Mouse (Mus musculus): ENCODE results near the gene Gm4491. TPM values are rescaled to one million over a fixed set of nuclear protein-coding genes. Genes with fewer than 3 reads are reported as not detected.

Gene Gm4491
- total RNA-seq (2023): not detected

DNA sequence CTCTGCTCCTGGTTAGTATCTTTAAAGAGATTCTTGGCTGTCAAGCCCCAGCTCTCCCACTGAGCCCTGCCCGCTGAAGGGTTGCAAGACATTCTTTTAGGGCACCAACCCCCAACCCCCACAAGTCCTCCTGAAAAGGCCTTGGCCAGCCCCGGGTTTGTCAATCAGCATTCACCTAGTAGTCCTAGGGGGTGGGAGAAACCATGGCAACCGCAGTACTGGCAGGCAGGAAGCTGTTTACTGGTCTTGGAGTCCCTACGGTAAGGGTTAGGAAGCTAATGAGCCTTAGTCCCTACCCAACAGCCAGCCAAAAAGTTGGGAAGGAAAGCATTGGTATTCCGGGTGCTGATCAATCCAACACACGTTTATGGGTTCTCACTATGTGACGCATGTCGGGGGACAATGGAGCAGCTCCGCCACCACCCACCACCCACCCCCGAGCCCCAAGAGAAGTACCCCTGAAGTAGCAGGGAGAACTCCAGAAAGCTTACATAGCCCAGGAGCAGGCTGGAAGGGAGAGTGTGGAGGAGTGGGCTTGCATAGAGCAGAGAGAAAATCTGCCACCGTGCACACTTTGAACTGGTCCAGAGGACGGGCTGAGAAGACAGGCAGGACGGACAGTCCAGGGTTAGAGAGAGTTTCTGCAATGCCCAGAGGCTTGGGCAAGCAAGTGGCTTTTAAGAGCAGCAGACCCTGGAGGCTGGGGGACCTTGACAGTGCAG lies at the start of gene Gm4491:
Gene Gm4491, minus strand, starts transcription at position 61 of the 722 bp plus-strand sequence.

DNA sequence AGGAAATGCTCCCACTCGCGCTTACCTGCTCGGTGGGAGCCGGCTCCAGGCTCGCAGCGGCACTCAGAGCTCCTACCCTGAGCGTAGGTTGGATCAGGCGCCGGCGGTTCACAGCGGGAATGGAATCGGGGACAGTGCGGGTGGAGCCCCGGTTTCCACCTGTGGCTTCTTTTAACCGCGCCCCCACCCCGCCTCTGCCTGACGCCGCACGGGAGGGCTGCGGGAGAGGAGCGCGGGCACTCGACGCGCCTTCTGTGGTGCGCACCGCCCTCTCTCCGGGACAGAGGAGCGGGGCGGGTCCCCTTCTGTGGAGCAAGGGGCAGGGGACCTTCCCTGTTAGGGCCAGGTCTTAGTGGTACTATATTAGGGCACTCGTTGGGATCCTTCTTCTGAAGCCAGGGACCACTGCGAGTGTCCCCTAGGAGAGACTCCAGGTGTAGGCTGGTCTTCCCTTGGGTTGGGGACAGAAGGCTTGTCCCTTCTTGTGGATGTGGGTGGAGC lies 17.5 kb upstream of the Gm4491 start, which contains the start of gene Gjb6:
Gene Gjb6, minus strand, starts transcription at position 451 of the 501 bp plus-strand sequence.

DNA sequence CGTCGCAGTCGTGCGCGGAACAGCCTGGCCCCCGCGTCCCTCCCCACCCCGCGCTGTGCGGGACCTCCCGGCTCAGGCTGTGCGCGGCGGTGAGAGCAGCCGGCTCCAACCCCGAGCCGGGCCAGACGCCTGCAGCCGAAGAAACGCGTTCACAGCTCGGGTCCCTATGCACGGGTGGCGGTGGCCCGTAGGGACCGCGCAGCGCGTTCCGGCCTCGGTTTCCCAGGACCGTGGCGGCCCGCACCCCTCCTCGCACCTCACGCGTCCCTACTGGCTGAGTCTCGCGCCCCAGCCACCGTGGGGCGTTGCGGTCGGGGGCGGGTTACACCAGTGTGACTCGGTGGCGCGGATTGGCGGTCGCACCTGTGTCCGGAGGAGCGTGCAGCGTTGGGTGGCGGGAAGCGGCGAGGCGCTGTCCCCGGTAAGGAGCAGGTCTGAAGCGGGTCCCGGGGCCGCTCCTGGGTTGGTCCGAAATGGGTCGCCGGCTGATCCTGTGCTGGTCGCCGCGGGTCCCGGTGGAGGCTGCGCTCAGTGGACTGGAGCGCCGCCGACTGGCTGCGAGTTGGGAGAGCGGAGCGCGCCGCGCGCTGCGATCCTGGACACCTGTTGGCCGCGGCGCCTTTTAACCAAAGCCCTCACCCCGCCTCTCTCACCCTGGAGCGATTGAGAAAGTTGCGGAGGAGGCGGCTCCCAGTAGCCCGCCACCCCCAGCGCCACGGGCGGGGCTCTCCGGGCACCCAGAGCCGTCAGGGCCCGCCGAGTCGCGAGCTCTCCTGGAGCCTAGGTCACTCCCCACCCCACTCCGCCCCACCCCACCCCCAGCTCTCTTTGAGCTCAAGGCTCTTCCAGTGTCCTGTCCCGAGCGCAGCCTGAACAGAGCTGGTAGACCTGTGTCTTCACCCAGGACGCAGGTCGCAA lies 11.3 kb downstream of the Gm4491 start, which contains the start of gene Gjb2:
Gene Gjb2, minus strand, starts transcription at position 597 of the 918 bp plus-strand sequence.

Other genes starting within 250 kb of the Gm4491 start
- 100 to 1,000 TPM; 125 to 132 TPM for gene Zmym2, start 229.2 kb downstream of the Gm4491 start, total RNA-seq (2023)
- not detected for gene Gja3, start 57.8 kb downstream of the Gm4491 start, total RNA-seq (2023)
- gene Gjb2, start 11.2 kb downstream of the Gm4491 start, total RNA-seq (2023): under 1 TPM; 0.38 to 0.77 TPM
- gene Gjb6, start 17.7 kb upstream of the Gm4491 start, total RNA-seq (2023): not detected